ENCODE assay signal across 15 mouse cellular contexts in the genomic region with DNA sequence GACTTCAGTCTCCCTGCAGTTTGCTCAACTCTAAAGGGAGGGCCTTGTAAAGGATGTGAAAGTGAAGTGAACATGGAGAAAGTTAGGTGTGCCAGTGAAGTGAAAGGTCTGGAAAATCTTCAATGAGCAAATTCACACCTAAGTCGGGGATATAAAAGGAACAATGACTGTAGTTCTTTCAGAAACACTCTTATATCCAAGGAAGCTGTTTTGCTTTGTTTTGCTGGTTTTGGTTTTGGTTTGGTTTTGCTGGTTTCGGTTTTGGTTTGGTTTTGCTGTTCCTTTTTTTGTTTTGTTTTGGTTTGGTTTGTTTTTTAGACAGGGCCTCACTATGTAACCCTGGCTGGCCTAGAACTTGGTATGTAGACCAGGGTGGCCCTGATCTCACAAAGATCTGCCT.
DNase-seq lines count a peak whose midpoint lies in the region; ATAC-seq and TF ChIP-seq lines count a peak whose summit lies in the region.
"Had no signal": no experiment of that assay in that cellular context is flagged by ENCODE, and none has a peak within 500 bp of the region (broad histone marks: within the 10 kb centered on the region; RNA-seq: fewer than 3 reads in every experiment).

No protein-coding gene starts in this region.

- TF ChIP-seq POLR2A in MEL (IDR thresholded peaks at IDR 0.05; ENCODE audit: control insufficient read depth in 1 of 2, insufficient read depth in 1 of 2, low read depth in 1 of 2, low read length in 2 of 2, poor library complexity in 1 of 2), result no peak

- ATAC-seq in midbrain, embryonic 11.5 days (ENCODE audit: low FRiP score), result no peak
- ATAC-seq in midbrain, embryonic 15.5 days (replicated peaks), result no peak
- peak; percentile 72 for ATAC-seq in inflammation-experienced regulatory T-cells, adult 6 months
- peak; percentile 33; the same call in 1 of the 2 replicates for ATAC-seq in neutrophil, adult 5-6 weeks (ENCODE audit: extremely low read depth, insufficient number of reproducible peaks, low FRiP score, poor library complexity, severe bottlenecking)
- ATAC-seq in monocyte, adult 5-6 weeks (replicated peaks; ENCODE audit: insufficient number of reproducible peaks, low FRiP score, low TSS enrichment, poor library complexity, severe bottlenecking), result no peak

- H3K79me2 ChIP-seq in MEL (ENCODE audit: control insufficient read depth, insufficient read depth, low read length, poor library complexity), result no peaks in the 10 kb centered on the region

- intact Hi-C loops in gastrocnemius, adult 2 months (cut with DNase I), result loop anchor here (2.0 to 10.0 kb wide), 4 partner anchors 264 to 705 kb away; partner anchors contain the start of gene Atg10
- intact Hi-C loops in left cerebral cortex, postnatal 14 days (cut with DNase I), result loop anchor here (2.0 to 10.0 kb wide), 3 partner anchors 173 to 671 kb away; no protein-coding TSS in a partner anchor

- no peaks in the 10 kb centered on the region for H3K27me3 ChIP-seq in midbrain, embryonic 11.5 days (ENCODE audit: control insufficient read depth, insufficient read depth, low read length)
- no peaks in the 10 kb centered on the region for H3K27me3 ChIP-seq in midbrain, embryonic 15.5 days (replicated peaks)
- no peaks in the 10 kb centered on the region for H3K27me3 ChIP-seq in MEL (ENCODE audit: control insufficient read depth in 1 of 2, insufficient read depth in 2 of 2, low read length in 2 of 2)
- H3K27me3 ChIP-seq: embryonic facial prominence, embryonic 13.5 days; lung, embryonic 15.5 days had no signal

- no peak for TF ChIP-seq EP300 in MEL (IDR thresholded peaks at IDR 0.05; ENCODE audit: low read depth in 1 of 2, low read length in 2 of 2)

- H3K27ac ChIP-seq in midbrain, embryonic 11.5 days (ENCODE audit: low read depth, low read length), result no peak overlapping the region
- H3K27ac ChIP-seq in midbrain, embryonic 15.5 days, result no peak overlapping the region
- H3K27ac ChIP-seq in MEL (ENCODE audit: control insufficient read depth, low read depth, low read length), result no peak overlapping the region
- no peak overlapping the region for H3K27ac ChIP-seq in gastrocnemius, adult 2 months
- H3K27ac ChIP-seq: embryonic facial prominence, embryonic 13.5 days; forebrain, embryonic 10.5 days; heart, adult 2 months; hindbrain, postnatal 0 days; lung, embryonic 15.5 days; stomach, postnatal 0 days had no signal

- DNase-seq in midbrain, embryonic 11.5 days (ENCODE audit: low spot score, missing footprints), result peak; percentile 49
- DNase-seq in MEL (ENCODE audit: low read depth, low spot score), result peak; percentile 8
- DNase-seq in gastrocnemius, adult 2 months, result no peak
- no peak for DNase-seq in left cerebral cortex, postnatal 14 days (ENCODE audit: low spot score in 2 of 2)
- DNase-seq: adrenal gland, adult 8-10 months; heart, adult 2 months had no signal

- no peak overlapping the region for H3K9ac ChIP-seq in midbrain, embryonic 11.5 days (ENCODE audit: low read length)
- no peak overlapping the region for H3K9ac ChIP-seq in midbrain, embryonic 15.5 days
- no peak overlapping the region for H3K9ac ChIP-seq in MEL (ENCODE audit: control insufficient read depth, low read depth, low read length, poor library complexity, severe bottlenecking)
- H3K9ac ChIP-seq: embryonic facial prominence, embryonic 13.5 days; lung, embryonic 15.5 days had no signal

- no peak for TF ChIP-seq RAD21 in MEL (IDR thresholded peaks at IDR 0.05; ENCODE audit: low read depth, low read length)

- WGBS in midbrain, embryonic 11.5 days, result 83% methylated on average over 2 of the region's 2 CpGs
- 91% methylated on average over 2 of the region's 2 CpGs for WGBS in midbrain, embryonic 15.5 days

- no peaks in the 10 kb centered on the region for H3K4me1 ChIP-seq in midbrain, embryonic 11.5 days (ENCODE audit: control insufficient read depth, insufficient read depth, low read length)
- H3K4me1 ChIP-seq in midbrain, embryonic 15.5 days, result 0 out of 2 replicates have a peak, but pooled peaks cover 2% of the 10 kb centered on the region
- H3K4me1 ChIP-seq in MEL (ENCODE audit: control insufficient read depth in 1 of 2, insufficient read depth in 2 of 2, low read length in 2 of 2), result peaks cover 17 to 27% of the 10 kb centered on the region in 2 experiments
- H3K4me1 ChIP-seq: forebrain, embryonic 10.5 days; lung, embryonic 15.5 days had no signal

- no peaks in the 10 kb centered on the region for H3K9me3 ChIP-seq in midbrain, embryonic 11.5 days (ENCODE audit: control insufficient read depth, low read length)
- H3K9me3 ChIP-seq in midbrain, embryonic 15.5 days, result no peaks in the 10 kb centered on the region
- H3K9me3 ChIP-seq in MEL (replicated peaks; ENCODE audit: insufficient read depth, low read length), result no peaks in the 10 kb centered on the region
- H3K9me3 ChIP-seq: embryonic facial prominence, embryonic 13.5 days; forebrain, embryonic 10.5 days; lung, embryonic 15.5 days had no signal

- no peak for TF ChIP-seq CTCF in MEL (IDR thresholded peaks at IDR 0.05 in 2 of 3, conservative IDR thresholded peaks at IDR 0.05 in 1 of 3; ENCODE audit: control insufficient read depth in 1 of 3, insufficient read depth in 1 of 3, low read depth in 2 of 3, low read length in 3 of 3, poor library complexity in 1 of 3, severe bottlenecking in 1 of 3)
- no peak for TF ChIP-seq CTCF in gastrocnemius, adult 2 months (IDR thresholded peaks at IDR 0.05)

- H3K4me3 ChIP-seq in midbrain, embryonic 11.5 days (ENCODE audit: low read depth, low read length), result no peak overlapping the region
- no peak overlapping the region for H3K4me3 ChIP-seq in midbrain, embryonic 15.5 days
- no peak overlapping the region for H3K4me3 ChIP-seq in MEL (ENCODE audit: control insufficient read depth in 1 of 2, insufficient read depth in 1 of 2, low read depth in 2 of 2, low read length in 2 of 2)
- no peak overlapping the region for H3K4me3 ChIP-seq in gastrocnemius, adult 2 months
- H3K4me3 ChIP-seq: embryonic facial prominence, embryonic 13.5 days; forebrain, embryonic 10.5 days; heart, adult 2 months; lung, embryonic 15.5 days had no signal

- H3K4me2 ChIP-seq in midbrain, embryonic 11.5 days, result no peak overlapping the region
- H3K4me2 ChIP-seq in midbrain, embryonic 15.5 days, result no peak overlapping the region
- H3K4me2 ChIP-seq: embryonic facial prominence, embryonic 13.5 days; lung, embryonic 15.5 days had no signal

- no peaks in the 10 kb centered on the region for H3K36me3 ChIP-seq in midbrain, embryonic 11.5 days (ENCODE audit: control insufficient read depth, insufficient read depth, low read length)
- H3K36me3 ChIP-seq in midbrain, embryonic 15.5 days (replicated peaks), result no peaks in the 10 kb centered on the region
- peaks cover 0 to 33% of the 10 kb centered on the region in 2 experiments; a peak in 2 of 4 replicates for H3K36me3 ChIP-seq in MEL (ENCODE audit: control insufficient read depth in 1 of 2, insufficient read depth in 2 of 2, low read length in 2 of 2)
- H3K36me3 ChIP-seq: embryonic facial prominence, embryonic 13.5 days; forebrain, embryonic 10.5 days; lung, embryonic 15.5 days had no signal

TF ChIP-seq in MEL, 35 proteins besides CTCF, POLR2A, EP300 and RAD21:
- TF ChIP-seq POLR2AphosphoS5 (IDR thresholded peaks at IDR 0.05; ENCODE audit: borderline replicate concordance, low read depth, low read length) (no peak), ZC3H11A (IDR thresholded peaks at IDR 0.05; ENCODE audit: low read depth, low read length) (no peak), MYB (IDR thresholded peaks at IDR 0.05; ENCODE audit: low read depth, low read length) (no peak), GATA1 (IDR thresholded peaks at IDR 0.05; ENCODE audit: low read depth, low read length) (no peak), E2F4 (IDR thresholded peaks at IDR 0.05; ENCODE audit: borderline replicate concordance, low read depth, low read length) (no peak), USF2 (IDR thresholded peaks at IDR 0.05; ENCODE audit: borderline replicate concordance in 1 of 2, insufficient read depth in 1 of 2, low read depth in 1 of 2, low read length in 2 of 2) (no peak)

Comparison
In these comparisons a context has a peak if more than half of its experiments do, and no peak if none do; other contexts are left out.
1. ATAC-seq: peak in inflammation-experienced regulatory T-cells, adult 6 months (single experiment) and neutrophil, adult 5-6 weeks (single experiment); none in midbrain, embryonic 11.5 days (single experiment), midbrain, embryonic 15.5 days (single experiment) and monocyte, adult 5-6 weeks (single experiment).
2. DNase-seq: peak in midbrain, embryonic 11.5 days (single experiment) and MEL (single experiment); none in gastrocnemius, adult 2 months (single experiment) and left cerebral cortex, postnatal 14 days (0 of 2).